Mouse (Mus musculus) cerebellum, adult (tissue): ENCODE data around the gene Marco.
A peak's percentile ranks its signal among the peaks of the same experiment; 100 is the strongest.

Source experiments
- ATAC-seq: cut with Nextera tagmentation; 2 replicates; pipeline ENCODE4 v1.9.2; 2017; ENCODE audit warnings: mild to moderate bottlenecking, moderate library complexity, mixed read lengths; ENCODE audit not compliant: insufficient number of reproducible peaks, low FRiP score, low TSS enrichment

Gene Marco

DNA sequence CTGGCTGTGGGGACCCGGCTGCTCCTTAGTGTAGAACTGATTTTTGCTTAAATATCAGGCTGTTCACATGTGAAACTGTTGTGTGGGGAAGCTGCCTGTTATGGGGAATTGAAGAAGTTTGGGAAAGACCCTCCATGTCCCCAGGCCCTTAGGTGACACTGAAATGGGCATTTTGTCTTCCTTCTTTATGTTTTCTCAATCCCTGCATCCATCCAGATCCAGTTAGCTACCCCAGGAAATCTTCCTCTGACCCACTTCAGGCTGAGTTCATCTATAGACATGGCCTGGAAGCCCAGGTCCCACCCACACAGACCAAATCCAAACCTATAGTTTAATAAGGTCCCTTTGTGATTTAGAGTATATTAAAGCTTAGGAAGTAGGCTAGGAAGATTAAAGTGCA is at the start of gene Marco:
Marco (minus strand) TSS at position 101 of the 400 bp plus-strand sequence.
- no peak for ATAC-seq

DNA sequence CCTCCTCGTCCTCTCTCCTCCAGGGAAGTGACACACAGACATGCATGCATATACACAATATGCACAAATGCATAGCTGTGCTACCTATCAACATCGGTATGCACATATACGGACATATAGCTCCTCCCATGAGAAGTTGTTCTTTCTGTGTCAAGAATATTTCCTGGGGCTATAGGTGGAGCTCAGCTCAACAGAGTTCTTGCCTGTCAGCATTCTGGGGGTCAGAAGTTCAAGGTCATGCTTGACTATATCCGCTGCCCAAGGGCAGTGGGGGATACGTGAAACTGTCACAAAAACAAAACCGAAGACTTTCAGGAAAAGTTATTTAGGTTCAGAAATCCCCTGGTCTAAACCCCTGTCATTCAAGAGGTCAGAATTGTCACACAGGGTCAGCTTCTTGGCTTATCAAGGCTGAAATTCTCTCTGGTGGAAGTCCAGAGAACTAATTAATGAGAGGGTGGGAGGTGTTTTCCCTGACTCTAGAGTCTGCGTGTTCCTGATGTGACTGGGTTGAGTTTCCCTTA is 34.7 kb upstream of the Marco start:
- ATAC-seq: no peak

DNA sequence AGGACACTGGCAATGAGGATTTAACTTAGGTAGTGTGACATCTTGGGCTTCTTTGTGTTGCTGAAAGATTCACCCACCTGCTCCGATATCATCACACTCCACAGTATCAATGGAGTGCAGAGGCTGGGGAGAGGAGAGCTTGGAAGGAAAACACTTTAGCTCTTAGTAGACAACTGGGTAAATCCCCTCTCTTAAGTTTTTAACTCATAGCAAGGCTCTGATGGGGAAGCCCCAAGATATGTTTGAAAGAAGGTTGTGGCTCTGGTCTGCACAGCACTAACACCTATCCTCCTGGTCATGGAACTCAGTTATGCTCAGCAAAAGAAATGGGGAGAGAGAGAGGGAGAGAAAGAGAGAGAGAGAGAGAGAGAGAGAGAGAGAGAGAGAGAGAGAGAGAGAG is 32.2 kb upstream of the Marco start:
- ATAC-seq: no peak

DNA sequence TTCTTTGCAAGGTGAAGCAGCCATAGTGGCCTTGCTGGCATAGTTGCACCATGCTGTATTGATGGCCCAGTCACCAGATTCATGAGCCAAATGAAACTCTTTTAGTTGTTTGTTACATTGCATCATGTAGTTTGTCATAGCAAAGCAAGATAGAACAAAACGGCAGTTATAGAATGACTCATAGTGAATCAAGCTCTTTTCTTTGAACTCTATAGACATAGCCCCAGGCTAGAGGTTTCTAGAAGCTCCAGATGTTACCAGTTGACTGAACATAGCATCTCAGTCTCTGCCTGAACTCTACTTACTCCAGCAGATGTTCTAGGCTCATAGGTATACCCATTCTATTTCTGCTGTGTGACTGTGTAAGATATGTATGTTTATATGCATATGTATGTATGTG is 31.1 kb upstream of the Marco start:
- ATAC-seq: no peak

DNA sequence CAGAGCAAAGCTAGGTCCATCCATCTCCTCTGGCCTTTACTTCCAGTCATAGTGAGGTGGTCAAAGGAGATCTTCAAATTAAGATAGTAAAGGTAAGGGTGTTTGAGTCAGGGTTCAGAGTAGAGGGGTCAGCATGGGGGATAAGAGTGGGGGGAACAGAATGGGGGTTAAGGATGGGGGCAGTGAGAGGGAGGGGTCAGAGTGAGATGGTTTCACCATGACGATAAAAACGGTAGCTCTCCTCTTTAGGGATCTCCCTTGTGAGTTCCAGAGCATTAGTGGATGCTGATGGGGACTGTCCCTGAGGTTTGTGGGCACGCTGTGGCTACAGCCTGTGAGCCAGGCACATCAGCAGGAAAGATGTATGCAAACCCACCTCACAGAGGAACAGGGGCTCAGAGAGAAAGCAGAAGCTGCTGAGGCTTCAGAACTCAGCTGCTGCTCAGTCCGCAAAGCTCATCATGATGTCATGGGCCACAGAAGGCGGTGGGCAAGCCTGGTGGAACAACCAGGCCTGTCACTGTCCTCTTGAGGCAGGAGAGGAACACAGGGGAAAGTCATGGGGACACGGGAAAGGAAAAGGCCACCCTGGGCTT is 27.6 kb upstream of the Marco start:
- no peak for ATAC-seq

DNA sequence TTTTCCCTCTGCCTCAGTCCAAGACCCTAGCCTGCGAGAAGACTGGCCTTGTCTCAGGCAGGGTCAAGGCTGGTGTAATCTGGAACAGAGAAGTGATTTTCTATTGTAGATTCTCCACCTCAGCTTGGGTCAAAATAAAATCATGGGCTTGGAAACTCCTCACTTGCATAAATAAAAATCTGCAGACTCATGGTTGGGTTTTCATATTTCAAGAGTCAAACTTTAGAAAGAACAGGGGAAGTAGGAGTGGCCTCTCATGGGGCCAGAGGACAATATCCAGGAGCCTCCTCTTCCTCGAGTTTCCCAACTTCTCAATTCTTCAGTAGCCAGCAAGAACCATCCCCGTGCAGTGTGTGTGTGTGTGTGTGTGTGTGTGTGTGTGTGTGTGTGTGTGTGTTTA is 26.9 kb upstream of the Marco start:
- ATAC-seq: no peak

DNA sequence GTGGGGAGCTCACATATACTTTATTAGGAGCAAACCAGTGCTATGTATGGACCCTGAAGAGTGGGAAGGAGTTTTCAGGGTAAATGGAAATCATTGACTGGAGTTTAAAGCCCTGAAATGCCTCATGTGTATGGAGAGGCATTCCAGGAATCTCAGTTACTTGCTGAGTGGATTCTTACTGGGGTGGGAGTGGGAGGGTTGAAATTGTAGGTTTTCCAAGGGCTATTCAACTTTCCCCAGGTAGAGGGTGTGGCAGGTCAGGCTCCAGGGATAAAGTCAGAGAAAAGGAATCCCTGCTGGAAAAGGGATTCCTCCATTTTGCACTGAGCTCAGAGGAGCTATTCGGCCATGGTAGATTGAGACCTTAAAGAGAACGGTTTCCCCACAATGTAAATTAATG is 25.1 kb upstream of the Marco start:
- ATAC-seq: no peak

DNA sequence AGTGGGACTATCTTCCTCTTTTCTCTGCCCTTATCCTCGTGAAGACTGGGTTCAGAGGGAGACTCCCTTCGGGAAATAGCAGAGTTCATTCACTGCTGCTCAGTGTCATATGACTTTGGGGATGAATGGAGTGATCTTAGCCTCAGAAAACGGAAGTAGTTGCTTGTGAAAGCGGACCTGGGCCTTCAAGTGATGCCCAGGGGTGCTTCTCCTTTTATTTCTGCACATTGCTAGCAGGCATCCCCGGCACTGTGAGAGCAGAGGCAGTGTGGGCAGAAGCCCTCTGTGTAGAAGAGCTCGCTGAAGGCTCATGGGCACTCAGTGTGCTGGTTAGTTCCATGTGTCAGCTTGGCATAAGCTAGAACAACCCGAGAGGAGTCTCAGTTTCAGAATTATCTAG is 12.8 kb upstream of the Marco start:
- ATAC-seq: no peak

DNA sequence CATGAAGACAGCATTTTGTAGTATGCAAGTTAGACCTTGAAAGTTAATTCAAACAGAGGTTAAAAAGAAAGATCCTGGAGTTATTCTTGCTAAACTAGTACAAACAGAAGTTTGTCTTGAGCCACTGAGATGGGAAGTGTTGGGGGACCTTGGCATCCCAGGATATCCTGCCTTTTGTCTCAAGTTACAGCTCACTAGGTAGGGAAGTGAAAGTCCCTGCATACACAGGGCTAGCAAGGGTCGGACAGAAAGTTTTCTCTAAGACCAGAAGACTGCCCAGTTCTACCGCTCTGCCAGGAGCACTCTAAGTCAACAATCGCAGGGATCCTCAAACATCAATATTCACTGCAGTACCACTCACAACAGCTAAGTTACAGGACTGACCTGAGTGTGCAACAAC is 5.5 kb upstream of the Marco start:
- no peak for ATAC-seq

DNA sequence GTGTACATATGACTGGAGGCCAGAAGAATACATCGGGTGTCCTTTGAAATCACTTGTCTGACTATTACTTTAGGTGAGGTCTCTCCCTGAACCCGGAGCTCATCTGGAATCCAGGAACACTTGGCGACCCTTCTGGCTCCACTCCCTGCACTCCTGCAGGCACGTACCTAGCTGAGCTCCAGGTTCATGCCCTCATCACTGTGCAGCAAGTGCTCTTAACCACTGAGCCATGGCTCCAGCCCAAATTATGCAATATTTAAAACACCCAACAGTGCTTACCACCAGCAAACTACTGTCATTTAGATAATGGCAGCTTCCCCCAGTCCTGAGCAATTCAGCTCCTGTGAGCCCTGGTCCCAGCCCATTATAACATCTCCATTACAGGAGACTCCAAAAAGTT is 4.2 kb upstream of the Marco start:
- no peak for ATAC-seq

DNA sequence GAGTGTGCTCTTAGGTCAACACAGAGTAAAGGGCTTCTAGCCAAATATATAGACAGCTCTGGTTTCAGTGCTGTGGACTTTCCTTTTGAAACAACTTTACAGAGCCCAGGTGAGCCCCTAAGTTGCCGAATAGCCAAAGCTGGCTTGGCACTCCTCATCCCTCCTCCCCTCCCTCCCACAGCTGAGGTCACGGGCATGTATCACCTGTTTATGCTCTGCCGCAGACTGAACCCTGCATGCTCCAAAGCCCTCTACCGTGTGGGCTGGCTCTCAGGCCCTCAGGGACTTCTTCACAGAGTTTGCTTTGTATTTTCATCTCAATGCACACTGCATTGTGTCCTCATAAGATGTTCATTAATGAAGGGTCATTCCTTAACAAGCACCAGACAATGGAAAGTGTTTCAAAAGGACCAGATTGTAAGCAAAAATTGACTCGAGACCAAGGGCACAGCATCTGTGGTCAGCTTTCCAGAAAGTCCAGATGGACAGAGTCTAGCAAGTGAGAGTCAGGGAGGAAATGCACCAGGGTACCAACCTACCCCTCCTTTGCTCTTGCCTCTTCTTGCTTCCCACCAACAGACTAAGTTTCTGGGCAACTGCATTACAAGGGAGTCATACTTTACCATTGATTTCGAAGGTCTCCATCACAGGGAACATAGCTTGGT is 646 bp downstream of the Marco start:
- 0 out of 2 replicates have a peak, but pooled peaks have one; percentile 27 for ATAC-seq

DNA sequence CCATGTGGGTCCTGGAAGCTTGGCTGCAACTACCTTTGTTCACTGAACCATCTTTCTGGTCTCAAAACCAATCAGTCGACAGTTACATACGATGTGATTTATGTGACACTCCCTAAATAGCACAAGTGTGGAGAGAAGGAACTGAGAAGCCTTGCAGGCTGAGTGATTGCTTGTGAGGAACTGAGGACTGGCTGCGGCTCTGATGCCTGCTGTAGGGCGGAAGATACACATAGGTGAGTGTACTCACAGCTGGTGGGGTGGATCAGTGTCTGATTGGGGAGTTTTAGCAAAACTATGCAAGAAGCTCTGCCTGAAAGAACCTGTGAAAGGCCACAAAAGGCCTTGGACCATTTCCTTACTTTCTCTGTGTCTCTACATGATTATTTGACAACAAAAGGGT is 3.3 kb downstream of the Marco start:
- no peak for ATAC-seq

DNA sequence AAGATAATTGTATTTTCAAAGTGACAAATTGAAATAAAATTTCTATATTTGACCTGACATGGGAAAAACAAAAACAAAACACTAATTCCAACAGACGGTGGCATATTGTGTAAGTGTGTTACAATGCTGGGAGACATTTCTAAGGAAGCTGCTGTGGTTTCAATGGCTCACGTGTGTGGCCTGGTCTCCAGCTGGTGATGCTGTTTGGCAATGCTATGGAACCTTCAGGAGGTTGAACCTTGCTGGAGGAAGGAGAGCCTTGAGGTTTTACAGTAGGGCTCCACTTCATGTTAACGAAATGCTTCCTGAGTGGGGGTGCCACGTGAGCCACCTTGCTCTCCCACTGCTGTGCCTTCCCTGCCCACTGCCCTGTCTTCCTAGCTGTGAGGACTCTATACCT is 6.8 kb downstream of the Marco start:
- ATAC-seq: no peak

DNA sequence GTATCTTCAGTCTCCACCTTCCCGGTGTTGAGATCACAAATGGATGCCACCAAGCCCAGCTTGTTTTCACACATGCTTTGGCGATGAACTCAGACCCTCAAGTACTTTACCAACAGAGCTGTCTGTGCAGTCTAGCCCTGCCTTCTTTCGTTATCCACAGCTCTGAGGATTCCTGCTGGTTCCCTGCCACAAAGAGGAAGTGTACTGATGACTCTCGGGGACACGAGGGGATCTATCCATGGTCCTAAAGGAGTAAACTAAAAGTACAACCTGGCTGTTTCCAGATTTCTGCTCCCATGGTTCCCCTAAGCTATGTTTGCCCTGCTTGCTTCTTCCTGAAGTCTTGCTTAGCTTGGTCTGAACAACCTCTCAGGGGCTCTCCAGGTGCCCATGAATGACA is 23.9 kb downstream of the Marco start:
- ATAC-seq: no peak

DNA sequence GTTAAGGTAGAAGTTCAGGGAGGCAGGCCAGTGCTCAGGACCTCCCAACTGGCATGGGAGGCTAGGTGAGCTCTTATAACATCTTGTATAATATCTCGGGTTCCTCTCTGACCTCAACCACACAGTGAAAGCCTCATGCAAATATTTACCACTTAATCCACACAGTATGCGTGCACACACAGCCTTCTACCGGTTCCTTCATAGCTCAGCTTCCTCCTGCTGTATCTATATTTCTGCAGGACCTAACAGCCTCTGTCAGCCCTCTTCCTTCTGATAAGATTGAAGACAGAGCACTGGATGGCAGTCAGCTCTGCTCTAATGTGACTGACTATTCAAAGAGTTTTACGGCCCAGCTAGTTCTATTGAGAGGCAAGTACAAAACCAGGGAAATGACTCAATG is 30.0 kb downstream of the Marco start:
- ATAC-seq: no peak

DNA sequence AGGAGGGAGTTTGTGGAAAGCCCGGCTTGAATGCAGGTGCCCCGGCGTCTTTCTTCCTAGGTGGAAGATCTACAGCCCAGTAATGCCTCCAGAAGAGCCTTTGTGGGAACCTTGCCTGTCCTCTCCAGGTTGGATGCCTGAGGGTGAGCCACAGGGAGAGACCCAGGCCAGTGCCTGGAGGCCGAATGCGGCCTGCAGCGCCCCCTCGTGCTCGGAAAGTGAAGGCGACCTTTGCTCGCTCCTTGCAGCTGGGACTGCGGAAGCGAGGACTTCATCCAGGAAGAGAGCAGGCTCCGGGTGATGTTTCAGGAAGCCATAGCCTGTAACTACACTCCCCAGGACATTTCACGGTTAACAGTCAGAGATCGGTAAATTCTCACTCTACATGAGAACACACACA is 35.9 kb downstream of the Marco start:
- ATAC-seq: no peak

DNA sequence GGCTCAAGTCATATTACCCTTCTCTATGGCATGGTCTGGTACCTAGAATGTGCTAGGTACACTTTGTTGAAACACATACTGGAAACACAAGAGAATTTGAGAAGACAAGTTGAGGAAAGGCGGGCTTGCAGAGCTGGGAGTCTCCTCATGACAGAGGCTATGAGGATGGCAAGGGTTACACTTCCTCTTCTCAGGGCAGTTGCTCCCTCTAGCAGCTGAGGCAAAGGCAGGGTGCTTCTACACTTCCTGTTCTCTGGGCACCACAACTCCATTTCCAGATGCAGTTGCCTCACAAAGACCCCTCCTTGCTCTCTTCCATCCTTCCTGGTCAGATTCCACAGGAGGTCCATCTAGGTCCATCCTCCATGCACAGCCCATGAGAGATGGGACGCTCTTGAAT is 37.5 kb downstream of the Marco start:
- no peak for ATAC-seq

DNA sequence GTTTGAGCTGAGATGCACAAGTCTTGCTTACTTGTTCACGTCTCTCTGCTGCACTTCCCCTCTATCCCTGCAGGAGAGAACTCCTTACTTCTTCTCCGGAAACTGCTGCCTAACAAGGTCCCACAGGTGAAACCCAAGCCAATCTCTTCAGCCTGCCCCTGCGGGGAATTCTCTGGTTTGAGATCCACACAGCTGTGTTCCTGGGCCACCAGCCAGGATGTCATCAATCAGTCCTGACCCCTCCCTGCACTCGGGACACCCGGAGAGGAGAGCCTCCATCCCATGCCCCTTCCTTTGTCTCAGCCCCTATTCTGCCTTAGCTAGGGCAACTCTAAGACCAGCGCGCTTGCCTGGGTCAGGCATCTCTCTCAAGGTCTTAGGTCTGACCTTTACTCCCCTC is 38.1 kb downstream of the Marco start:
- ATAC-seq: no peak

DNA sequence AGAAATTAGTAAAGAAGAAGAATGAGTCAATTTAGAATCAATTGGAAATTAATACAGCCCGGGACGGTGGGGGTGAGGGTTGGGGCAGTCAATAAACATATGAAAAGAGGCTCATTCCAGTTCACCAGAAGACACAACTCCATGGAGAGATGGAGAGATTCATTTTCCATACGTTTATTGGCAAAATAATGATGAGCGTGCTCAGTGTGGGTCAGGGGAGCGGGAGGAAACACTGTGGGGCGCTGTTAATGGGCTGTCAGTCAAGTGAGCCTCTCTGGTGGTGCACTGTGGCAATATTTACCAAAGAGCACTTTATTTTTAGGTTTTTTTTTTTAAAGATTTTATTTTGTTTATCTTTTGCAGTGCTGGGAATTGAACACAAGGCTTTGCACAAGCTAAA is 45.8 kb downstream of the Marco start:
- ATAC-seq: no peak

DNA sequence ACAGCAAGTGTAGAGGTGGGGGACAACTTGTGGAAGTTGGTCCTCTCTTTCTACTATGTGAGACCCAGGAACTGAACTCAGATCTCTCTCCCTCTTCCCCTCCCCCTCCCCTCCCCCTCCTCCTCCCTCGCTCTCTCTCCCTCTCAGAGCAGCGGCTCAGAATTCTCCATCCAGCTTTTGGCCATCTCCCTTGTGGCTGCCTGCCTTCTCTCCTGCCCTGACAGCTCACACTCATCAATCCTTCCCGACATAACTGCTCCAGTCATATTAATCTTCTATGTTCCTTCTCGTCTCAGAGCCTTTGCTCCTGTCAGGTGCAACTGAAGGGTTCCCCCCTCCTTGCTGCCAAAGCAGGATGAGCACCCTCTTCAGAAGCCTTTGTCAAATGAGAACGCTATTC is 46.3 kb downstream of the Marco start:
- ATAC-seq: no peak

DNA sequence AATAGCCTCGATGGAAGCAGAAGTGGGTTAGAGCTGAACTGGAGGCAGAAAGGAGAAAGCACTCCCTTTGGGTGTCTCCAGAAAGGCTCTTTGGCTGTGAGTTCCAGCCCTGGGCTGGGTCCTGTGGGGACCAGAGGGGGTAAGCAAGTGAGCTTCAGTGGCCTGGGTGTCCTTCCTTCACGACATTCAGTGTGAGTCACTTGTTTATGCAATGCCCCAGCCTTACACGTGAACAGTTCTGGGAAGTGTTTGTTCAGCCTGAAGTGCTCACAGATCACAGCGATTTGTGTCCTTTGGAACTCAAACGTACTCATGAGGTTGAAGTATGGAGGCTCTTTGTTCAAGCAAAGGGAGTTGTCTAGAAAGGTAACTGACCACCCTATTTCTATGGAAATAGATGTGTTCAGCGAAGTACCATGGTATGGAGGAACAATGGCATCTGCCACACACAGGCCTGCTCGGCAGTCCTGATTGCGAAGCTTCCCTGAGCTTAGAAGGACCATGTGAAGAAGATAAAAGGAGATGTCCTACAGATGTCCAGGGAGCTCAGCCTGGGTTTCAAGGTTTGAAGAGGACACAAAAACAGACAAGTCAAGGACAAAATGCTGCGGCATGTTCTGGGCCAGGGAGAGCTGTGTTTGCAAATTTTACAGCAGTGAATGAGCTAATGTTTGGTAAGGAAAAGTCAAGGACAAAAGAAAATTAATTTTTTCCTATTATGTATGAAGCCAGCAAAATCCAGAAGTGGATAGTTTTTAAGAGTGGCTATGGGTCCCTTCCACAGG is 53.1 kb downstream of the Marco start:
- no peak for ATAC-seq

DNA sequence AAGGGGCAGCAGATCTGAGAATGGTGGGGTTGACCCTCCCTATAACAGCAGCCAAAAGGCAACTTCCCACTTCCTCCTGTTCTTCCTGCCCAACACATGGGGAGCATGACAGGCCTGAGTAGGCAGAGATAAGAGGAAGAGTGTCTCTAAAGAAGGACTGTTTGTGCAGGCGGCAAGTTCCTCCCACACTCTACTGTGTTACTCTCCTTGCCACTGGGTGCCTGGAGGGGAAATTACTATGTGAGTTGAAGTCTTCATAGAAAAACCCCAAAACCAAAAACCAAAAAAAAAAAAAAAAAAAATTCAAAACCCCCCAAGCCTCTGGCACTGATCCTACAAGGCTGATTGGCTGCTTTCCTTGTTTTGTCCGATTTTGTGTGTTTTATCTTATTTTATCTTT is 55.2 kb downstream of the Marco start:
- ATAC-seq: no peak
